Mouse (Mus musculus) sigmoid colon, adult 10 weeks (tissue): Measurements from ENCODE around the gene Fam71f1. TPM values are rescaled to one million over a fixed set of nuclear protein-coding genes. Genes with fewer than 3 reads are reported as not detected.

Experiments used
- polyA plus RNA-seq: library from polyadenylated mRNA; stranded (reverse); fragments of 350-450 nt; fragmentation: Illumina TruSeq; extraction: RNeasy Lipid Tissue Mini Kit (QIAGEN cat#74804); gene quantifications from one replicate; pipeline ENCODE4 v1.2.3, GENCODE M21; 2014; ENCODE audit warnings: low read depth, low replicate concordance

Gene Fam71f1
- polyA plus RNA-seq = not detected

GRCm38 (mm10) chr6:29318879-29319278 lies at the start of gene Fam71f1:
Gene Fam71f1, plus strand, starts transcription at chr6:29319140.

GRCm38 (mm10) chr6:29272312-29273072 lies 46.4 kb upstream of the Fam71f1 start, which contains the start of gene Hilpda:
Gene Hilpda, plus strand, starts transcription at chr6:29272488.

GRCm38 (mm10) chr6:29279293-29279692 lies 39.6 kb upstream of the Fam71f1 start, which contains the start of gene Fam71f2:
Gene Fam71f2, plus strand, starts transcription at chr6:29279593.

GRCm38 (mm10) chr6:29347665-29348370 lies 28.9 kb downstream of the Fam71f1 start, which contains the start of gene Calu:
Gene Calu, plus strand, starts transcription at chr6:29348069.

Other genes starting within 250 kb of the Fam71f1 start
- gene Rbm28, start 154.1 kb upstream of the Fam71f1 start, polyA plus RNA-seq = 44.7 TPM
- not detected for gene Prrt4, start 139.6 kb upstream of the Fam71f1 start, polyA plus RNA-seq
- gene Impdh1, start 102.8 kb upstream of the Fam71f1 start, polyA plus RNA-seq = 3.3 TPM
- 8.4 TPM for gene Hilpda, start 46.7 kb upstream of the Fam71f1 start, polyA plus RNA-seq
- gene Fam71f2, start 39.5 kb upstream of the Fam71f1 start, polyA plus RNA-seq = not detected
- gene Calu, start 28.9 kb downstream of the Fam71f1 start, polyA plus RNA-seq = 355 TPM
- gene Opn1sw, start 69.3 kb downstream of the Fam71f1 start, polyA plus RNA-seq = not detected
- 1.5 TPM for gene Ccdc136, start 77.2 kb downstream of the Fam71f1 start, polyA plus RNA-seq
- 0.19 TPM for gene Flnc, start 114.1 kb downstream of the Fam71f1 start, polyA plus RNA-seq
- gene Atp6v1f, start 148.6 kb downstream of the Fam71f1 start, polyA plus RNA-seq = 21.9 TPM
- gene Atp6v1fnb, start 152.3 kb downstream of the Fam71f1 start, polyA plus RNA-seq = not detected
- not detected for gene Kcp, start 188.8 kb downstream of the Fam71f1 start, polyA plus RNA-seq
- gene Irf5, start 207.5 kb downstream of the Fam71f1 start, polyA plus RNA-seq = 2.1 TPM